ENCODE assay signal across 1 mouse cellular context in genomic region chr11:67023802-67024340, GRCm38 (mm10).
TF ChIP-seq lines count a peak whose summit lies in the region.

No protein-coding gene starts in this region.

TF ChIP-seq in MEL, 35 proteins besides CTCF, POLR2A, EP300 and RAD21:
- TF ChIP-seq CHD1 (IDR thresholded peaks at IDR 0.05; ENCODE audit: low read depth, low read length) (0 out of 2 replicates have a peak, but pooled peaks have one; percentile 52), SIN3A (IDR thresholded peaks at IDR 0.05; ENCODE audit: low read length) (no peak; the same call in 1 of the 2 replicates)
